ENCODE assay signal across 23 mouse cellular contexts in genomic region chr1:59395992-59396391, GRCm38 (mm10).
DNase-seq lines count a peak whose midpoint lies in the region; ATAC-seq and TF ChIP-seq lines count a peak whose summit lies in the region.
"Had no signal": no experiment of that assay in that cellular context is flagged by ENCODE, and none has a peak within 500 bp of the region (broad histone marks: within the 10 kb centered on the region; RNA-seq: fewer than 3 reads in every experiment).

No protein-coding gene starts in this region.

- H3K4me2 ChIP-seq in kidney, embryonic 15.5 days = no peak overlapping the region
- no peak overlapping the region for H3K4me2 ChIP-seq in forebrain, embryonic 12.5 days
- no peak overlapping the region for H3K4me2 ChIP-seq in intestine, postnatal 0 days (replicated peaks; ENCODE audit: low read depth)
- H3K4me2 ChIP-seq: embryonic facial prominence, embryonic 13.5 days; limb, embryonic 12.5 days; liver, embryonic 12.5 days; midbrain, embryonic 12.5 days had no signal

- H3K9me3 ChIP-seq in kidney, embryonic 15.5 days (replicated peaks) = no peaks in the 10 kb centered on the region
- no peaks in the 10 kb centered on the region for H3K9me3 ChIP-seq in embryonic facial prominence, embryonic 10.5 days
- no peaks in the 10 kb centered on the region for H3K9me3 ChIP-seq in forebrain, embryonic 12.5 days
- H3K9me3 ChIP-seq in intestine, postnatal 0 days (ENCODE audit: control insufficient read depth) = no peaks in the 10 kb centered on the region
- H3K9me3 ChIP-seq: embryonic facial prominence, embryonic 13.5 days; limb, embryonic 12.5 days; liver, embryonic 12.5 days had no signal

- peaks cover 62% of the 10 kb centered on the region for H3K4me1 ChIP-seq in kidney, embryonic 15.5 days
- H3K4me1 ChIP-seq in embryonic facial prominence, embryonic 10.5 days = peaks cover 58% of the 10 kb centered on the region
- H3K4me1 ChIP-seq in forebrain, embryonic 12.5 days = peaks cover 41% of the 10 kb centered on the region
- H3K4me1 ChIP-seq in intestine, postnatal 0 days (replicated peaks; ENCODE audit: control insufficient read depth, insufficient read depth, low read length) = 0 out of 2 replicates have a peak, but pooled peaks cover 5% of the 10 kb centered on the region

- WGBS in kidney, embryonic 15.5 days = 16% methylated on average over 2 of the region's 2 CpGs
- 31% methylated on average over 2 of the region's 2 CpGs for WGBS in embryonic facial prominence, embryonic 10.5 days
- 12% methylated on average over 2 of the region's 2 CpGs for WGBS in forebrain, embryonic 12.5 days
- 29% methylated on average over 2 of the region's 2 CpGs for WGBS in intestine, postnatal 0 days

- peak overlapping the region; percentile 84 for H3K27ac ChIP-seq in kidney, embryonic 15.5 days
- peak overlapping the region; percentile 74 for H3K27ac ChIP-seq in embryonic facial prominence, embryonic 10.5 days (replicated peaks)
- peak overlapping the region; percentile 95 for H3K27ac ChIP-seq in forebrain, embryonic 12.5 days
- peak overlapping the region; percentile 11; the same call in 1 of the 2 replicates for H3K27ac ChIP-seq in intestine, postnatal 0 days (ENCODE audit: low read depth, low read length)
- H3K27ac ChIP-seq: gastrocnemius, adult 2 months; liver, embryonic 12.5 days; midbrain, embryonic 12.5 days had no signal

- 0 out of 2 replicates have a peak, but pooled peaks cover 11% of the 10 kb centered on the region for H3K27me3 ChIP-seq in kidney, embryonic 15.5 days
- H3K27me3 ChIP-seq in embryonic facial prominence, embryonic 10.5 days (replicated peaks; ENCODE audit: low read depth, poor library complexity, severe bottlenecking) = peaks cover 6% of the 10 kb centered on the region; the same call in 1 of the 2 replicates
- H3K27me3 ChIP-seq in forebrain, embryonic 12.5 days = no peaks in the 10 kb centered on the region
- no peaks in the 10 kb centered on the region for H3K27me3 ChIP-seq in intestine, postnatal 0 days (replicated peaks; ENCODE audit: control insufficient read depth, insufficient read depth, low read length)
- H3K27me3 ChIP-seq: embryonic facial prominence, embryonic 13.5 days; limb, embryonic 12.5 days; liver, embryonic 12.5 days had no signal

- no peaks in the 10 kb centered on the region for H3K36me3 ChIP-seq in kidney, embryonic 15.5 days
- H3K36me3 ChIP-seq in embryonic facial prominence, embryonic 10.5 days (replicated peaks) = no peaks in the 10 kb centered on the region
- H3K36me3 ChIP-seq in forebrain, embryonic 12.5 days (replicated peaks) = no peaks in the 10 kb centered on the region
- no peaks in the 10 kb centered on the region for H3K36me3 ChIP-seq in intestine, postnatal 0 days (ENCODE audit: control insufficient read depth, insufficient read depth)
- H3K36me3 ChIP-seq: embryonic facial prominence, embryonic 13.5 days; limb, embryonic 12.5 days; liver, embryonic 12.5 days; midbrain, embryonic 12.5 days had no signal

- H3K9ac ChIP-seq in kidney, embryonic 15.5 days = no peak overlapping the region
- H3K9ac ChIP-seq in forebrain, embryonic 12.5 days = no peak overlapping the region
- H3K9ac ChIP-seq in intestine, postnatal 0 days (ENCODE audit: low read depth, low read length) = no peak overlapping the region
- H3K9ac ChIP-seq: limb, embryonic 12.5 days; liver, embryonic 12.5 days; midbrain, embryonic 12.5 days had no signal

- TF ChIP-seq CTCF in intestine, postnatal 0 days (IDR thresholded peaks at IDR 0.05; ENCODE audit: low read depth) = no peak

- no peak for ATAC-seq in kidney, embryonic 15.5 days (replicated peaks; ENCODE audit: low FRiP score)
- ATAC-seq in forebrain, embryonic 12.5 days (ENCODE audit: low FRiP score) = no peak
- peak; percentile 66 for ATAC-seq in intestine, postnatal 0 days
- ATAC-seq: activated CD4-positive, CD25-positive, alpha-beta regulatory T cell, adult 4 months; liver, embryonic 12.5 days had no signal

- H3K4me3 ChIP-seq in kidney, embryonic 15.5 days (replicated peaks) = no peak overlapping the region
- no peak overlapping the region for H3K4me3 ChIP-seq in embryonic facial prominence, embryonic 10.5 days
- no peak overlapping the region for H3K4me3 ChIP-seq in forebrain, embryonic 12.5 days (replicated peaks)
- no peak overlapping the region for H3K4me3 ChIP-seq in intestine, postnatal 0 days (ENCODE audit: low read depth, low read length)
- H3K4me3 ChIP-seq: embryonic facial prominence, embryonic 13.5 days; erythroblast, embryonic 14.5 days; gastrocnemius, adult 2 months; limb, embryonic 12.5 days; liver, embryonic 12.5 days; midbrain, embryonic 12.5 days had no signal

- DNase-seq in kidney, adult 9 months = no peak
- no peak for DNase-seq in embryonic facial prominence, embryonic 10.5 days (ENCODE audit: low spot score)
- DNase-seq in gastrocnemius, postnatal 25 days = no peak
- DNase-seq in thymus, postnatal 36 days = no peak
- DNase-seq: adrenal gland, postnatal 10 days; cerebellum, adult 18-20 months; cerebellum, postnatal 25 days; gastrocnemius, adult 2 months; heart, postnatal 4 days; kidney, adult 11 months; layer of hippocampus, postnatal 36 days; lung, adult 2 months; lung, postnatal 14 days; thymus, postnatal 14 days had no signal

Comparison
In these comparisons a context has a peak if more than half of its experiments do, and no peak if none do; other contexts are left out.
1. H3K27ac ChIP-seq: peak in every context shown above with its lines; median percentile 95 in forebrain, embryonic 12.5 days; 84 in kidney, embryonic 15.5 days; 74 in embryonic facial prominence, embryonic 10.5 days; 11 in intestine, postnatal 0 days.